Comparison of ENCODE assay signal across 5 mouse cellular contexts in genomic region chr15:85928161-85928560, GRCm38 (mm10).
"Had no signal": no experiment of that assay in that cellular context is flagged by ENCODE, and none has a peak within 500 bp of the region (broad histone marks: within the 10 kb centered on the region; RNA-seq: fewer than 3 reads in every experiment).

No protein-coding gene starts in this region.

- DNase-seq: kidney, adult 2 months; kidney, postnatal 14 days; liver, embryonic 13.5 days; liver, postnatal 0 days; lung, postnatal 14 days had no signal
